Mouse (Mus musculus) midbrain, embryonic 16.5 days (tissue): ENCODE measurements around the gene Sh2d3c. TPM values are rescaled to one million over a fixed set of nuclear protein-coding genes. Genes with fewer than 3 reads are reported as not detected.

Source experiments
- ATAC-seq: fragments of 200-750 bp; cut with Nextera tagmentation; 2 replicates; pipeline ENCODE4 v1.8.0; 2017; ENCODE audit warnings: moderate TSS enrichment
- H3K27ac ChIP-seq: fragments of 300-500 bp; sonication (generic); 2 replicates; pipeline ENCODE4 v1.5.1; 2014; ENCODE audit warnings: mild to moderate bottlenecking, low read length, mixed read lengths
- H3K27me3 ChIP-seq: fragments of 300-500 bp; sonication (generic); 2 replicates; pipeline ENCODE4 v1.6.1; 2014; ENCODE audit warnings: low read depth, low read length, mixed read lengths; ENCODE audit not compliant: control insufficient read depth, insufficient read depth
- H3K36me3 ChIP-seq: fragments of 300-500 bp; sonication (generic); 2 replicates; pipeline ENCODE4 v1.6.1; 2014; ENCODE audit warnings: mild to moderate bottlenecking, low read length, moderate library complexity, mixed read lengths; ENCODE audit not compliant: control insufficient read depth, insufficient read depth
- H3K4me1 ChIP-seq: fragments of 300-500 bp; sonication (generic); 2 replicates; pipeline ENCODE4 v1.6.1; 2014; ENCODE audit warnings: mild to moderate bottlenecking, low read length, mixed read lengths; ENCODE audit not compliant: control insufficient read depth, insufficient read depth
- H3K4me2 ChIP-seq: fragments of 300-500 bp; sonication (generic); 2 replicates; pipeline ENCODE4 v1.6.1; 2014; ENCODE audit warnings: mild to moderate bottlenecking, low read length, mixed read lengths
- H3K4me3 ChIP-seq: fragments of 300-500 bp; sonication (generic); 2 replicates; pipeline ENCODE4 v1.5.1; 2014; ENCODE audit warnings: low read depth, mild to moderate bottlenecking, low read length, moderate library complexity, mixed read lengths
- H3K9ac ChIP-seq: fragments of 300-500 bp; sonication (generic); 2 replicates; pipeline ENCODE4 v1.6.1; 2014; ENCODE audit warnings: low read depth, low read length, mixed read lengths
- H3K9me3 ChIP-seq: fragments of 300-500 bp; sonication (generic); replicated peaks from 2 replicates; pipeline ENCODE4 v1.6.1; 2014; ENCODE audit warnings: mild to moderate bottlenecking, low read length, mixed read lengths; ENCODE audit not compliant: control insufficient read depth, poor library complexity, severe bottlenecking
- WGBS: fragments of 180-500 bp; shearing (Covaris S2); extraction: QIAGEN DNeasy Blood & Tissue Kit; methylation state at CpG from one replicate; pipeline ENCODE4 v1.1.7; 2014; 5-methylcytosine and 5-hydroxymethylcytosine counted together
- polyA plus RNA-seq: library from polyadenylated mRNA; unstranded; fragments of >200 nt; fragmentation: Nextera tagmentation; extraction: Ambion mirVana; gene quantifications from 2 replicates; pipeline ENCODE4 v1.2.1, GENCODE M21; 2015

The Sh2d3c gene
- polyA plus RNA-seq, 1 experiment from 2014 or later, result 59.3 TPM

GRCm38 (mm10) chr2:32750887-32751664 lies 30.2 kb downstream of the Sh2d3c start:
- ATAC-seq, result peak; percentile 78
- Histone ChIP-seq H3K4me1 (peaks cover 10% of the 10 kb centered on the region), H3K4me2 (peak overlapping the region; percentile 29), H3K9me3 (no peaks in the 10 kb centered on the region), H3K9ac (no peak overlapping the region), H3K27ac (no peak overlapping the region), H3K4me3 (no peak overlapping the region; the same call in 1 of the 2 replicates), H3K27me3 (no peaks in the 10 kb centered on the region), H3K36me3 (peaks cover 48% of the 10 kb centered on the region)
- WGBS, result 11% methylated on average over 31 of the region's 31 CpGs

- Histone ChIP-seq H3K27me3 (no peaks in the 10 kb centered on the region), H3K36me3 (peaks cover 45% of the 10 kb centered on the region), H3K4me2 (peak overlapping the region; percentile 29), H3K9me3 (no peaks in the 10 kb centered on the region), H3K9ac (no peak overlapping the region), H3K4me3 (no peak overlapping the region; the same call in 1 of the 2 replicates), H3K4me1 (peaks cover 10% of the 10 kb centered on the region), H3K27ac (no peak overlapping the region)
- no peak for ATAC-seq
- 26% methylated on average over 7 of the region's 10 CpGs for WGBS
Observed at GRCm38 (mm10) chr2:32751665-32752033, 30.8 kb downstream of the Sh2d3c start.

- H3K4me3 ChIP-seq, result no peak overlapping the region
- no peak overlapping the region for H3K9ac ChIP-seq
- peaks cover 10% of the 10 kb centered on the region for H3K4me1 ChIP-seq
- 61% methylated on average over 10 of the region's 10 CpGs for WGBS
- no peak overlapping the region for H3K27ac ChIP-seq
- no peak for ATAC-seq
- H3K9me3 ChIP-seq, result no peaks in the 10 kb centered on the region
- no peaks in the 10 kb centered on the region for H3K27me3 ChIP-seq
- H3K4me2 ChIP-seq, result no peak overlapping the region
- peaks cover 41% of the 10 kb centered on the region for H3K36me3 ChIP-seq
Observed at GRCm38 (mm10) chr2:32752181-32752580, 31.3 kb downstream of the Sh2d3c start.

- Histone ChIP-seq H3K9ac (no peak overlapping the region), H3K36me3 (peaks cover 36% of the 10 kb centered on the region), H3K9me3 (no peaks in the 10 kb centered on the region), H3K4me1 (peaks cover 13% of the 10 kb centered on the region), H3K4me3 (peak overlapping the region; percentile 66), H3K27ac (no peak overlapping the region; the same call in 1 of the 2 replicates), H3K4me2 (peak overlapping the region; percentile 56; the same call in 1 of the 2 replicates), H3K27me3 (no peaks in the 10 kb centered on the region)
- 26% methylated on average over 6 of the region's 6 CpGs for WGBS
- ATAC-seq, result peak; percentile 49
Observed at GRCm38 (mm10) chr2:32756674-32757055, 35.8 kb downstream of the Sh2d3c start.

- 0% methylated on average over 65 of the region's 66 CpGs for WGBS
- H3K27me3 ChIP-seq, result no peaks in the 10 kb centered on the region
Observed at GRCm38 (mm10) chr2:32757056-32757845, 36.4 kb downstream of the Sh2d3c start, which contains the start of gene Tor2a. Tor2a (plus strand) TSS chr2:32757234.

GRCm38 (mm10) chr2:32758503-32758902 lies 37.6 kb downstream of the Sh2d3c start:
- no peak for ATAC-seq
- Histone ChIP-seq H3K36me3 (peaks cover 32% of the 10 kb centered on the region), H3K4me3 (no peak overlapping the region), H3K4me2 (no peak overlapping the region), H3K4me1 (peaks cover 13% of the 10 kb centered on the region), H3K27me3 (no peaks in the 10 kb centered on the region), H3K9me3 (no peaks in the 10 kb centered on the region), H3K9ac (0 out of 2 replicates have a peak overlapping the region, but pooled peaks have one; percentile 28), H3K27ac (no peak overlapping the region)
- 81% methylated on average over 8 of the region's 8 CpGs for WGBS

More at GRCm38 (mm10) chr2:32757056-32757845, 36.4 kb downstream of the Sh2d3c start, which contains the start of gene Tor2a:
- H3K36me3 ChIP-seq, result peaks cover 40% of the 10 kb centered on the region
- H3K4me3 ChIP-seq, result peak within 1 kb of the TSS; percentile 66
- H3K4me2 ChIP-seq, result peak within 1 kb of the TSS; percentile 56
- H3K9ac ChIP-seq, result peak within 1 kb of the TSS; percentile 97
- peak; percentile 93 for ATAC-seq
- peaks cover 13% of the 10 kb centered on the region for H3K4me1 ChIP-seq
- H3K27ac ChIP-seq, result peak within 1 kb of the TSS; percentile 91
- no peaks in the 10 kb centered on the region for H3K9me3 ChIP-seq

GRCm38 (mm10) chr2:32759001-32759400 lies 38.1 kb downstream of the Sh2d3c start:
- Histone ChIP-seq H3K4me2 (no peak overlapping the region), H3K27me3 (no peaks in the 10 kb centered on the region), H3K36me3 (peaks cover 29% of the 10 kb centered on the region), H3K4me1 (peaks cover 13% of the 10 kb centered on the region), H3K27ac (no peak overlapping the region), H3K4me3 (no peak overlapping the region), H3K9ac (no peak overlapping the region), H3K9me3 (no peaks in the 10 kb centered on the region)
- ATAC-seq, result no peak
- 84% methylated on average over 2 of the region's 2 CpGs for WGBS

- ATAC-seq, result no peak
- H3K27me3 ChIP-seq, result no peaks in the 10 kb centered on the region
- 88% methylated on average over 14 of the region's 14 CpGs for WGBS
- peaks cover 13% of the 10 kb centered on the region for H3K4me1 ChIP-seq
- H3K4me2 ChIP-seq, result no peak overlapping the region
- peaks cover 19% of the 10 kb centered on the region for H3K36me3 ChIP-seq
- H3K9me3 ChIP-seq, result no peaks in the 10 kb centered on the region
- no peak overlapping the region for H3K27ac ChIP-seq
- H3K9ac ChIP-seq, result no peak overlapping the region
- no peak overlapping the region for H3K4me3 ChIP-seq
Observed at GRCm38 (mm10) chr2:32761361-32761760, 40.5 kb downstream of the Sh2d3c start.

GRCm38 (mm10) chr2:32761859-32762258 lies 41.0 kb downstream of the Sh2d3c start:
- 91% methylated on average over 4 of the region's 4 CpGs for WGBS
- no peaks in the 10 kb centered on the region for H3K27me3 ChIP-seq
- no peak for ATAC-seq
- peaks cover 13% of the 10 kb centered on the region for H3K4me1 ChIP-seq
- no peak overlapping the region for H3K4me2 ChIP-seq
- no peak overlapping the region for H3K4me3 ChIP-seq
- no peak overlapping the region for H3K27ac ChIP-seq
- no peak overlapping the region for H3K9ac ChIP-seq
- peaks cover 19% of the 10 kb centered on the region for H3K36me3 ChIP-seq
- no peaks in the 10 kb centered on the region for H3K9me3 ChIP-seq
